Mouse (Mus musculus): ENCODE measurements around the gene Snrk. TPM values are rescaled to one million over a fixed set of nuclear protein-coding genes. Genes with fewer than 3 reads are reported as not detected.

Snrk gene
- polyA plus RNA-seq, 1 experiment from 2014 or later, result 80.2 TPM

DNA sequence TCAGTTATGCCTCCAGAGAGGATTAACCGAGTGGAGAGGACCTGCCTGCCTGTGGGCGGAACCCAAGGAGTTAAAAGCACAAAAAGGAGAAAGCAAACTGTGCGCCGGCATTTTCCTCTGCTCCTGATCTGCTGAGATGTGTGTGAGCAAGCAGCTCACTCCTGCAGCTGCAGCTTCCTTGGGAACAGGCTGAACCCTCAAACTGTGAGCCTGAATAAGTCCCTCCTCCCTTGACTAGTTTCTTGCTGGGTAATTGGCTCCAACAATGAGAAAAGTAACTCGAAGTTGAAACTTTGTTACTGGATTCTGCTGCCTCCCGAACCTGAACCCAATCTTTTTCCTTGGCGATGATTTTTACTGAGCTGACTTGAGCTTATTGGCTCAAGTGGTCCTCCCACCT, 25.9 kb upstream of the Snrk start:
- H3K9ac ChIP-seq, result no peak overlapping the region
- no peaks in the 10 kb centered on the region for H3K27me3 ChIP-seq
- no peak overlapping the region; the same call in 1 of the 2 replicates for H3K27ac ChIP-seq (replicated peaks)
- 0 out of 2 replicates have a peak, but pooled peaks cover 3% of the 10 kb centered on the region for H3K4me1 ChIP-seq (replicated peaks)
- 61% methylated on average over 7 of the region's 7 CpGs for WGBS
- ATAC-seq (ENCODE audit: low FRiP score, low read depth), result no peak
- H3K4me2 ChIP-seq, result no peak overlapping the region
- H3K4me3 ChIP-seq, result no peak overlapping the region
- no peaks in the 10 kb centered on the region for H3K36me3 ChIP-seq
- no peaks in the 10 kb centered on the region for H3K9me3 ChIP-seq

DNA sequence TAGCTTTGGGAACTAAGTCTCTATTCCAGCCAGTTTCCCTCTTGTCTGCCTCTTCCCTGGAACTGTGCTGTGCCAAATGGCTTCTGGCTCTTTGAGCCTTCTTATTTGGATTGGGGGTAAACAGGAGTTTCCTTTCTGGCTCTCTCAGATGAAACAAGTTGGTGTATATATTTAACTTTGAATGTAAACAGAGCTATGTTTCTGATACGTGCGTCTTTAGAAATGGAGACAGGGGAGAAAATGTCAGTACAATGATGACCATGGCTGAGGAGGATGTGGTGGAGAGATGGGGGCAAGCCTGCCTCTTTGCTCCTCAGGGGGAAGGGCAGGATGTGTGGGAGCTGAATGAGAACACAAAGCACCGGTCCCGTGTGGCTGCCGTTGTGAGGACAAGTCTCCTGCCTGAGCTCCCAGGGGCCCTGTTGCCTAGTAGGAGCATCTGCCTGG, 25.3 kb upstream of the Snrk start:
- H3K9me3 ChIP-seq, result no peaks in the 10 kb centered on the region
- no peaks in the 10 kb centered on the region for H3K27me3 ChIP-seq
- no peak overlapping the region for H3K4me3 ChIP-seq
- H3K4me2 ChIP-seq, result no peak overlapping the region
- H3K9ac ChIP-seq, result no peak overlapping the region
- H3K4me1 ChIP-seq (replicated peaks), result no peaks in the 10 kb centered on the region
- WGBS, result 66% methylated on average over 5 of the region's 5 CpGs
- no peak for ATAC-seq (ENCODE audit: low FRiP score, low read depth)
- H3K27ac ChIP-seq (replicated peaks), result no peak overlapping the region
- no peaks in the 10 kb centered on the region for H3K36me3 ChIP-seq

DNA sequence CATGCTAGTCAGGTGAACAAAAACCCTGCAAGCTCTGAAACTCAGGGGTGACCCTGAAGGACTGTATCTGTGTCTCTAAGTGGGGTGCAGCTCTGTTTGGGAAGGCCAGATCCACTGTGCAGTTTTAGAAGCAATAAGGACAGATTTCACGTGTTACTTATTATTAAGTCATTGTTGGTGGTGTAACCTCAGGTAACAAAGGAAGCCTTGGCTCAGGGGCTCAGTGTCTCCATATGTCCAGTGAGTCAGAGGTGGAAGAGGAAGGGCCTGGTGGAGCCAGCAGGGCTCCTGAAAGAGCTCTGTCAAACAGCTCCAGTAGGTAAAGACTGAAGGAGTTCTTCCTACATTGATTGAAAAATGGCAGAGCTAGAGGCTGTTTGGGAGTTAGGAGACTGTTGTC, 22.9 kb upstream of the Snrk start:
- no peak overlapping the region for H3K4me3 ChIP-seq
- H3K4me2 ChIP-seq, result no peak overlapping the region
- 84% methylated on average over 1 of the region's 1 CpGs for WGBS
- no peaks in the 10 kb centered on the region for H3K4me1 ChIP-seq (replicated peaks)
- H3K36me3 ChIP-seq, result no peaks in the 10 kb centered on the region
- no peak overlapping the region for H3K27ac ChIP-seq (replicated peaks)
- no peaks in the 10 kb centered on the region for H3K27me3 ChIP-seq
- H3K9me3 ChIP-seq, result no peaks in the 10 kb centered on the region
- no peak for ATAC-seq (ENCODE audit: low FRiP score, low read depth)
- H3K9ac ChIP-seq, result no peak overlapping the region

DNA sequence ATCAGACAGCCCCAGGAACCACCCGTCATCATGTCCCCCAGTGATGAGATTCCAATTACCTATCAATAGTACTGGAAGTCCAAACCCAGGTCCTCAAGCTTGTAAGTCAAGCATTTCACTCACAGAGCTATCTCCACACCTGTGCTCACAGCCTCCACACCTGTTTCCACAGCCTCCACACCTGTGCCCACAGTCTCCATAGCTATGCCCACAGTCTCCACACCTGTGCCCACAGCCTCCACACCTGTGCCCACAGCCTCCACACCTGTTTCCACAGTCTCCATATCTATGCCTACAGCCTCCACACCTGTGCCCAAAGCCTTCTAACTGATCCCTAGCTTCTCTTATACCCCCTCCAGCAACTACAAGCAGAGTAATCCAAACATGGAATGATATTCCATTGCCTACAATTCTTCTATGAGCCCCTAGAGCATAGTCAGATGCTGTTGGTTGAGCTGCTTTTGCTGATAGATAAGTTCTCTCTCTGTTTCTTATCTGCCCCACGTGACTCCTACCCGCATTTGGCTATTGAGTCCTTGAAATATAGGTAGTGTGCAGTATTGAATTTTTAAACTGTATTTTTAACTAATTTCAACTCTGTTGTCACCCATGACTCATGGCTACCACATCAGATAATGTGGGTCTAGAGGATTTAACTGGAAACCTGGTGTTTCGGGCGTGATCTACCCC, 20.1 kb upstream of the Snrk start:
- no peak overlapping the region for H3K4me3 ChIP-seq
- no peak overlapping the region for H3K4me2 ChIP-seq
- 92% methylated on average over 5 of the region's 5 CpGs for WGBS
- H3K27me3 ChIP-seq, result no peaks in the 10 kb centered on the region
- H3K9me3 ChIP-seq, result no peaks in the 10 kb centered on the region
- H3K36me3 ChIP-seq, result no peaks in the 10 kb centered on the region
- no peaks in the 10 kb centered on the region for H3K4me1 ChIP-seq (replicated peaks)
- no peak overlapping the region for H3K9ac ChIP-seq
- ATAC-seq (ENCODE audit: low FRiP score, low read depth), result no peak
- no peak overlapping the region for H3K27ac ChIP-seq (replicated peaks)

DNA sequence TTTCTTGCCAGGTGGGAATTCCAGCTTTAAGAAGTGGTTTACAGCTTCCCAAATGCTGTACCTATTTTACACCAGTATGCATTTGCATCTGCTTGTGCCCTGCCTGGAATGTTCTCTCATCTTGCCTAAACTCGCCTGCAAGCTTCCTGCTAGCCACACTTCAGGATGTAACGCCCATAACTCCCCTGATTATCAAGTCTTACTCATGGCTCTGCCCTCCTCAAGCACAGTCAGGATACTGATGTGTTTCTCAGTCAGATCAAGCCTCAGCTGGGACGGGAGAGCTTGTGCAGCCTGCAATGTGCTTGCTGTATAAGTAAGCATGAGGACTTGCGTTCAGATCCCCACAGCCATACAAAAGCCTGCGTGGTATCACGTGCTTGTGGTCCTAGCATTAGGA, 19.5 kb upstream of the Snrk start:
- H3K27me3 ChIP-seq, result no peaks in the 10 kb centered on the region
- no peaks in the 10 kb centered on the region for H3K4me1 ChIP-seq (replicated peaks)
- 75% methylated on average over 6 of the region's 6 CpGs for WGBS
- no peak overlapping the region for H3K9ac ChIP-seq
- no peak overlapping the region for H3K4me3 ChIP-seq
- H3K27ac ChIP-seq (replicated peaks), result no peak overlapping the region
- no peaks in the 10 kb centered on the region for H3K9me3 ChIP-seq
- no peak for ATAC-seq (ENCODE audit: low FRiP score, low read depth)
- H3K4me2 ChIP-seq, result no peak overlapping the region
- no peaks in the 10 kb centered on the region for H3K36me3 ChIP-seq

DNA sequence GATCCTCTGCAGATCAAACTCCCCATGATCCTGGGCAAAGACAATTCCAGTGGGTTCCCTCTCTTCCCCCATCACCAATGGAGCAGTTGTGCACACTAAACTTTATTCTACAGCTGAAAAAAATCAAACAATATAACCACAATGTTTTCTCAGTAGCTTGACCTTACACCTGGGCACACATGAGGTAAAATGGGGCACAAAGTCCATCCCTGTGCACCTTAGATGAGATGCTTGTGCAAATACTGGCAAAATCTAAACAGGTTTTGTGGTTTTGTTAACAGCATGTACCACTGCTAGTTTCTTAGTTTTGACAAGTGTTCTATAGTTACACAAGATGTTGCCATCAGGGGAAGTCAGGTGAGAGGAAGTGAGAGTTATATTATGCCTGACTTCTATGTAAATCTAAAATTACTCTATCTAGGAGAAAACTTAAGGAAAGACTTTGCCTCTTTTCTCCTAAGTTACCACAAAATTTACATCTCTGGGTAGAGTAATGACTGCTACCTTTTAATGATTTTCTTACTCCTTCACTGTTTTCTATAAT, 16.4 kb upstream of the Snrk start:
- H3K9me3 ChIP-seq, result no peaks in the 10 kb centered on the region
- H3K4me1 ChIP-seq (replicated peaks), result no peaks in the 10 kb centered on the region
- no peaks in the 10 kb centered on the region for H3K36me3 ChIP-seq
- H3K27ac ChIP-seq (replicated peaks), result no peak overlapping the region
- H3K9ac ChIP-seq, result no peak overlapping the region
- ATAC-seq (ENCODE audit: low FRiP score, low read depth), result no peak
- no peak overlapping the region for H3K4me2 ChIP-seq
- H3K4me3 ChIP-seq, result no peak overlapping the region
- no peaks in the 10 kb centered on the region for H3K27me3 ChIP-seq

DNA sequence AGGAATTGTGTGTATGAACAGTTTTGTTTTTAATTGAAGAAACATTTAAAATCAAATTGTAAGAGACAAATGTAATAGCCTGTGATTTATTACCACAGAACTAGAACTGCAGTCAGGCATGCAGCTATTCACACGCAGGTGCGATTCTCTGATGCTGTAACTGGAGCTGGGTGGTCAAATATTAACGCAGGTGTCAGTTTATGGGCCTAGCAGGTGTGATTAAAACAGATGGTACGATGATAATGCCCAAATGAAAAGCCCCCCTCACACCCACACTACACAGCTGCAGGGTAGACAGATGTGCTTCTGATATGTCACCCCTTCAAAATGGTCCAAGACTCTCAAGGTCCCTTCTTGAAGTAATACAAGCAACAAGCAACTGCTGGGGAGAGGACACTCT, 15.9 kb upstream of the Snrk start:
- Histone ChIP-seq H3K4me2 (no peak overlapping the region), H3K36me3 (no peaks in the 10 kb centered on the region), H3K27me3 (no peaks in the 10 kb centered on the region), H3K4me1 (replicated peaks) (no peaks in the 10 kb centered on the region), H3K4me3 (no peak overlapping the region), H3K9me3 (no peaks in the 10 kb centered on the region), H3K27ac (replicated peaks) (no peak overlapping the region), H3K9ac (no peak overlapping the region)
- WGBS, result 71% methylated on average over 4 of the region's 4 CpGs
- no peak for ATAC-seq (ENCODE audit: low FRiP score, low read depth)

DNA sequence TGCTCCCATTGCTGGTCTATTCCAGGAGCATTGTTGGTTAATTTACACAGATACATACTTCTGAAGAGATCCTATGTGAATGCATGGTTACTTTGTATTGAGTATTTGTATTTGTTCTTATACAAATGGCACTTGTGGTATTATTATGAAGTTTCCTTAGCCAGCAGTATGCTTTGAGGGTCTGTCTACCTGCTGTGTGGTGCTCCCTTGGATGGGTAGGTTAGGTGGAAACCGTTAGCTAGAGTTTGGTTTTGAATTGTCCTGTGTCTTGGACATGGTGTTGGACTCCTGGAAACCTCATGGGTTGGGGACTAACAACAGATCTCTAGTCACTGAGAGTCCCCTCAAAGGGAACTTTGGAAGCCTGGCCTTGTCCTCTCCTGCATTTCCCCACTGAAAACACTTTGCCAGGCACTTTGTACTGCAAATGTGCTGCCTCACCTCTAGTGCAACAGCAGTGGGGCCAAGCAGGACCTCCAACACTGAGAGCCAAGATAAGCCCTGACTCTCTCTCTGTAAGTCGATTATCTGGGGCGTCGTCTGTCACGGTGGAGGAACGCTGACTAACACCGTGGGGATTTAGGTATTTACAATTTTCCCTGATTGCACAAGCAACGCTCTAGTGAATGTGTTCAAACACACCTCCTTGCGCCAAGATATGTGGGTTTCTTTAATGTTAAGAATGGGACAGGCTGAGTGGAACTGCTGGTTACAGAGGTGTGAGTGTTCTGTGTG, 13.3 kb upstream of the Snrk start:
- 68% methylated on average over 9 of the region's 9 CpGs for WGBS

DNA sequence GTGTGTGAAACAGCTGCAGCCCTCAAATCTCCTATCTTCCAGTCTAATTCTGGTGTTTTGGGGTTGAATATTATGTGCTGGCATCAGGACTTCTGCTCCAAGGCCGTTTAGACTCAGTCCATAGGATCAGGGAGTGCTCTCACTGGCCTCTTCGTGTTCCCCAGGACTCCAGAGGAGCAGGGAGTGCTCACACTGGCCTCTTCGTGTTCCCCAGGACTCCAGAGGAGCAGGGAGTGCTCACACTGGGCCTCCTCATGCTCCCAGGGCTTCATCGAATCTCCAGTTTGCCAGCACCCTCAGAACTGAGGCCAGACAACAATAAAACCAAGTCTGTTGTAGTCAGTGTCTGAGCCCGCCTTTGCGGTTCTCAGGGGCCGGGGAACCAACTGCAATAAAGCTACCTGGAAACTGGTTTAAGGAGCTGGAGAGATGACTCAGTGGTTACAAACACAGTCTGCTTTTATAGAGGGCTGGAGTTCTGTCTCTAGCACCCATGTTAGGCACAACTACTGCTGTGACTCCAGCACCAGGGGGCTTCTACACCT, 12.7 kb upstream of the Snrk start:
- no peaks in the 10 kb centered on the region for H3K4me1 ChIP-seq (replicated peaks)
- H3K4me3 ChIP-seq, result no peak overlapping the region
- no peaks in the 10 kb centered on the region for H3K36me3 ChIP-seq
- WGBS, result 63% methylated on average over 7 of the region's 7 CpGs
- H3K27ac ChIP-seq (replicated peaks), result no peak overlapping the region
- ATAC-seq (ENCODE audit: low FRiP score, low read depth), result no peak
- H3K9me3 ChIP-seq, result no peaks in the 10 kb centered on the region
- H3K9ac ChIP-seq, result no peak overlapping the region
- H3K27me3 ChIP-seq, result no peaks in the 10 kb centered on the region
- no peak overlapping the region for H3K4me2 ChIP-seq

More for the DNA sequence above, 13.3 kb upstream of the Snrk start:
- H3K4me2 ChIP-seq, result no peak overlapping the region
- no peaks in the 10 kb centered on the region for H3K36me3 ChIP-seq
- no peak for ATAC-seq (ENCODE audit: low FRiP score, low read depth)
- no peaks in the 10 kb centered on the region for H3K27me3 ChIP-seq
- no peak overlapping the region for H3K9ac ChIP-seq
- no peak overlapping the region for H3K4me3 ChIP-seq
- no peak overlapping the region for H3K27ac ChIP-seq (replicated peaks)
- H3K4me1 ChIP-seq (replicated peaks), result no peaks in the 10 kb centered on the region
- H3K9me3 ChIP-seq, result no peaks in the 10 kb centered on the region

DNA sequence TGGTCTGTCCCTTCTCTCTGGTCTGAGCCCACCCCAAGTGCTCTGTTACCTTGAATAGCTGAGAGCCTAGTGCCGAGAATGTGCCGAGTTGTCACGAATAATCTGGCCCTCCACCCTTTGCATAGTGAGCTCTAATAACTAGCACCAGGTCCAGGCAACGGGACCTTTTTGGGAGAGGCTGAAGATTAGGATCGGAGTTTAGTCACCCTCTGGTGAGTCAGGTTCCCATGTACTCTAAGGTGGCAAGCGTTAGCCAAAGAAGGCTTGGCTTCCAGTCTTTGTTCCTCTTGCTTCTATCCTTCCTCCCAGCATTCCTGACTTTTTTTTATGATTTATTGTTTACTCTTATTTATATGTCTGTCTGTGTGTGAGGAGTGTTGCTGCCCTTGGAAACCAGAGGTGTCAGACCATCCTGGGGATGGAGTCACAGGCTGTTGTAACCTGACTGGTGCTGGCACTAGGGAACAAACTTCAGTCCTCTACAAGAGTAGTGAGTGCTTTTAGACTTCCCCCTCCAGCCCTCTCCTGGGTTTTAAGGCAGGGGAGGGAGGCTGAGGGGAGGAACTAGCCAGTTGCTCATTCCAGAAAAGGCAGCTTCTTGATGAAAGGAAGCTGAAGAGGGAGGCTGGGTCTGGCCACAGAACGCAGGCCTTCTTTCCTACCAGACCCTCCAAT, 9.2 kb upstream of the Snrk start:
- no peak overlapping the region for H3K4me3 ChIP-seq
- ATAC-seq (ENCODE audit: low FRiP score, low read depth), result no peak
- H3K27me3 ChIP-seq, result no peaks in the 10 kb centered on the region
- 72% methylated on average over 7 of the region's 7 CpGs for WGBS
- H3K4me1 ChIP-seq (replicated peaks), result 0 out of 2 replicates have a peak, but pooled peaks cover 3% of the 10 kb centered on the region
- H3K27ac ChIP-seq (replicated peaks), result no peak overlapping the region
- H3K4me2 ChIP-seq, result no peak overlapping the region
- H3K36me3 ChIP-seq, result no peaks in the 10 kb centered on the region
- H3K9me3 ChIP-seq, result no peaks in the 10 kb centered on the region
- no peak overlapping the region for H3K9ac ChIP-seq

DNA sequence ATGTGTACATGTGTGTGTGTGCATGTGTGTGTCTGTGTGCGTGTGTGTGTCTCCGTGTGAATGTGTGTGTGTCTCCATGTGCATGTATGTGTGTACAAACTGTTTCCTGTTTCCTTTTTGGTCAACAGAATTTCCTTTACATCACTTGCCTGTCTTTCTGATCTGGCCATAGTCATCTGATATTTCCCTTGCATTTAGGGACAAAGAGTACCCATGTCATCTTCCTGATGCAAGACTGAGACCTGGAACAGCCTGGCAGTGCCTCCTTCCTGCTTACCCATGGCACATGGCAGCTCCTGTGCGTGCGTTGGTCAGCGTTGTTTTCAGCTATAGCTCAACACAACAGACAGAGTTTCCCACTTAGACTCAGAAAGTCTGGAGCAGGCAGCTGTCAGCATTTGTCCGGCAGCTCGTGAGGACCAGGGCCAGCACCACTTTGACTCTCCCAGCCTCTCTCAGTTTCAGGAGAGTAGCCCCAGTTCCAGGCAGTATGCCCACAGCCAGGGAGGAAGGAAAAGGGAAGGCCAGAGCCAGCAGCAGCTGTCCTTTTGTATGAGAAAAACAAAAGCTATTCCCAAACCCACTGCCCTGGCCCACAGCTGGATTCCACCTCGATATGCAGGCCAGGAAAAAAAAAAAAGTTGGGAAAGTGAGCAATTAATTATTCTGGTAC, 7.4 kb upstream of the Snrk start:
- Histone ChIP-seq H3K27ac (replicated peaks) (peak overlapping the region; percentile 42; the same call in 1 of the 2 replicates), H3K4me3 (no peak overlapping the region), H3K4me1 (replicated peaks) (0 out of 2 replicates have a peak, but pooled peaks cover 3% of the 10 kb centered on the region), H3K4me2 (no peak overlapping the region), H3K27me3 (no peaks in the 10 kb centered on the region), H3K9ac (no peak overlapping the region), H3K36me3 (no peaks in the 10 kb centered on the region), H3K9me3 (no peaks in the 10 kb centered on the region)
- ATAC-seq (ENCODE audit: low FRiP score, low read depth), result no peak
- 55% methylated on average over 8 of the region's 8 CpGs for WGBS

All from hindbrain, embryonic 15.5 days (tissue).